Mouse (Mus musculus) lung, postnatal 0 days (tissue): Measurements from ENCODE around the gene Vwce.

Experiments
- CTCF ChIP-seq: IDR thresholded peaks from 2 replicates; pipeline ENCODE4 v1.5.1; 2016; ENCODE audit warnings: antibody characterized with exemption, mild to moderate bottlenecking
- EP300 ChIP-seq: IDR thresholded peaks from 2 replicates; pipeline ENCODE4 v1.6.1; 2016; ENCODE audit warnings: antibody characterized with exemption, mild to moderate bottlenecking, control low read depth

DNA sequence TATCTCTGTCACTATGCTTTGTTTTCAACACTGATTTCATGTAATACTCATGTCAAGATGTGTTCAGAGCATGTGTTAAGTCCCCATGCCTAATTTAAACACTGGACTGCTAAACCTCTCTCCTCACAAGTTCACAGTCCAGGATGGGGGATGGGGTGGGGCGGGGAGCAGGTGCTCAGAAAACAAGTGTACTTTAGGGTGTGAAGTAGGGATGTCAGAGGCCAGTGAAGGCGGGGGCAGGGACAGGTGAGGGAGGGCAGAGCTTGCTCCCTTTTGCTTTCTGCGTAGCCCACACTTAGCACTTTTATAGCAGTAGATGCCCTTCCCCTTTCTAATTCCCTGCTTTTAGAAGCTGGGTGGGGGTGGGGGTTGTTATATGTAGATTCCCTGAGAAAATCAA, 31.1 kb downstream of the Vwce start:
- no peak for TF ChIP-seq CTCF
- TF ChIP-seq EP300: no peak
